Mouse (Mus musculus) embryonic fibroblast, embryonic 13.5 days (primary cell): ENCODE results near the gene Rcan2. TPM values are rescaled to one million over a fixed set of nuclear protein-coding genes. Genes with fewer than 3 reads are reported as not detected.

ENCODE experiments used
- H3K27ac ChIP-seq: 2 replicates; pipeline ENCODE4 v1.5.1; 2012; ENCODE audit warnings: low read length, control low read depth, inconsistent platforms; ENCODE audit not compliant: insufficient read depth
- H3K4me1 ChIP-seq: 2 replicates; pipeline ENCODE4 v1.6.1; 2011; ENCODE audit warnings: low read length; ENCODE audit not compliant: control insufficient read depth, insufficient read depth
- H3K4me3 ChIP-seq: 2 replicates; pipeline ENCODE4 v1.5.1; 2011; ENCODE audit warnings: mild to moderate bottlenecking, control low read depth, low read length; ENCODE audit not compliant: insufficient read depth
- CTCF ChIP-seq: IDR thresholded peaks from 2 replicates; pipeline ENCODE4 v1.5.1; 2011; ENCODE audit warnings: mild to moderate bottlenecking, control low read depth, low read length, moderate library complexity, borderline replicate concordance; ENCODE audit not compliant: insufficient read depth
- POLR2A ChIP-seq: IDR thresholded peaks from 2 replicates; pipeline ENCODE4 v1.6.1; 2011; ENCODE audit warnings: low read depth, mild to moderate bottlenecking, control low read depth, low read length, moderate library complexity
- polyA plus RNA-seq: library from polyadenylated mRNA; stranded (reverse); fragments of >200 nt; gene quantifications from 2 replicates; pipeline ENCODE4 v1.2.4, GENCODE M21; 2011; ENCODE audit warnings: low read depth; ENCODE audit not compliant: missing spikeins, insufficient read length

The Rcan2 gene
- polyA plus RNA-seq, 1 experiment = 20.4 TPM

GRCm38 (mm10) chr17:43997514-43997913 is 196.4 kb downstream of the Rcan2 start:
- no peak overlapping the region for H3K4me3 ChIP-seq
- no peak overlapping the region for H3K27ac ChIP-seq
- no peak for TF ChIP-seq POLR2A
- no peak for TF ChIP-seq CTCF
- no peaks in the 10 kb centered on the region for H3K4me1 ChIP-seq

GRCm38 (mm10) chr17:43998095-43998494 is 196.9 kb downstream of the Rcan2 start:
- H3K4me1 ChIP-seq = no peaks in the 10 kb centered on the region
- H3K4me3 ChIP-seq = no peak overlapping the region
- no peak overlapping the region for H3K27ac ChIP-seq
- TF ChIP-seq POLR2A = no peak
- no peak for TF ChIP-seq CTCF

- Histone ChIP-seq H3K4me1 (no peaks in the 10 kb centered on the region), H3K4me3 (no peak overlapping the region)
- no peak for TF ChIP-seq POLR2A
Measured at GRCm38 (mm10) chr17:44004401-44004800, 203.2 kb downstream of the Rcan2 start.

GRCm38 (mm10) chr17:44007411-44007810 is 206.3 kb downstream of the Rcan2 start:
- Histone ChIP-seq H3K4me3 (no peak overlapping the region), H3K27ac (peak overlapping the region; percentile 40; the same call in 1 of the 2 replicates), H3K4me1 (peaks cover 10% of the 10 kb centered on the region; the same call in 1 of the 2 replicates)
- TF ChIP-seq POLR2A (no peak), CTCF (no peak)

More at GRCm38 (mm10) chr17:44004401-44004800, 203.2 kb downstream of the Rcan2 start:
- H3K27ac ChIP-seq = no peak overlapping the region

- no peak for TF ChIP-seq POLR2A
- peaks cover 22% of the 10 kb centered on the region for H3K4me1 ChIP-seq
- H3K27ac ChIP-seq = peak overlapping the region; percentile 90
- H3K4me3 ChIP-seq = no peak overlapping the region
Measured at GRCm38 (mm10) chr17:44011917-44012316, 210.8 kb downstream of the Rcan2 start.

GRCm38 (mm10) chr17:44013756-44014510 is 212.8 kb downstream of the Rcan2 start:
- Histone ChIP-seq H3K4me1 (peaks cover 22% of the 10 kb centered on the region), H3K27ac (peak overlapping the region; percentile 90), H3K4me3 (no peak overlapping the region)
- TF ChIP-seq POLR2A (no peak), CTCF (no peak)

GRCm38 (mm10) chr17:44016314-44016713 is 215.2 kb downstream of the Rcan2 start:
- Histone ChIP-seq H3K27ac (peak overlapping the region; percentile 64), H3K4me3 (no peak overlapping the region), H3K4me1 (peaks cover 19% of the 10 kb centered on the region)
- TF ChIP-seq CTCF (no peak), POLR2A (no peak)

- Histone ChIP-seq H3K27ac (no peak overlapping the region), H3K4me1 (peaks cover 3% of the 10 kb centered on the region), H3K4me3 (no peak overlapping the region)
- no peak for TF ChIP-seq CTCF
- no peak for TF ChIP-seq POLR2A
Measured at GRCm38 (mm10) chr17:44020707-44021220, 219.6 kb downstream of the Rcan2 start.

- H3K4me3 ChIP-seq = no peak overlapping the region
- peaks cover 5% of the 10 kb centered on the region; the same call in 1 of the 2 replicates for H3K4me1 ChIP-seq
- TF ChIP-seq POLR2A = no peak
- no peak for TF ChIP-seq CTCF
- no peak overlapping the region for H3K27ac ChIP-seq
Measured at GRCm38 (mm10) chr17:44023842-44024241, 222.7 kb downstream of the Rcan2 start.

GRCm38 (mm10) chr17:44025011-44025410 is 223.9 kb downstream of the Rcan2 start:
- H3K4me1 ChIP-seq = peaks cover 8% of the 10 kb centered on the region
- H3K27ac ChIP-seq = peak overlapping the region; percentile 13; the same call in 1 of the 2 replicates
- H3K4me3 ChIP-seq = no peak overlapping the region
- TF ChIP-seq POLR2A (no peak), CTCF (no peak)

GRCm38 (mm10) chr17:44025935-44026334 is 224.8 kb downstream of the Rcan2 start:
- H3K4me1 ChIP-seq = peaks cover 15% of the 10 kb centered on the region
- H3K27ac ChIP-seq = peak overlapping the region; percentile 66
- H3K4me3 ChIP-seq = no peak overlapping the region
- TF ChIP-seq CTCF (no peak), POLR2A (no peak)
